Mouse (Mus musculus): Measurements from ENCODE around the gene Olfr487. TPM values are rescaled to one million over a fixed set of nuclear protein-coding genes. Genes with fewer than 3 reads are reported as not detected.
"Not testable (repeated sequence)": the region's sequence is repeated elsewhere in the genome, so short reads cannot be mapped to it uniquely, and the experiment has no call there.

Gene Olfr487
- total RNA-seq (2021) = not detected
- long read RNA-seq, experiment 1 = 0 reads
- long read RNA-seq, experiment 2 = 0 reads

DNA sequence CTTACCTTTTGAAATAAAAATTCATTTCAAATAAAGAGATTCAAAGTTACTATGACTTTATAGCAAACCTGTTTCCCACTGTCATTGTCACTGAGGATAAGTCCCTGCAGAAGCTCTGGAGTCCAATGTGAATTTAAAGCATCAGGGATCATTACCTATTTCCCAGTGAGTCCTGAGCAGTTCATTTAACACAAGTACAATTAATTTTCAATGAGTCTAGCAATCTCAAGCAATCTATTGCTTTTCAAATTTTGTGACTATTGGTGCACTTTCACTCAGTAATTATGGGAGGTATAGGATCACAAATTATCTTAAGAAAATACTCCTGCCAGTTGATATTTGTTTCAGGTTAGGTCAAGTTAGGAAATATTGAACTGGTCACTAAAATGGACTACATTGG is at the start of gene Olfr487:
Gene Olfr487 (minus strand): TSS at position 101 of the 400 bp plus-strand sequence.
- DNase-seq = not testable (repeated sequence)

GRCm38 (mm10) chr7:108258247-108258646 is 43.8 kb upstream of the Olfr487 start, which contains the start of gene Olfr488:
Gene Olfr488, minus strand, starts transcription at chr7:108258347.
- no peak for DNase-seq

DNA sequence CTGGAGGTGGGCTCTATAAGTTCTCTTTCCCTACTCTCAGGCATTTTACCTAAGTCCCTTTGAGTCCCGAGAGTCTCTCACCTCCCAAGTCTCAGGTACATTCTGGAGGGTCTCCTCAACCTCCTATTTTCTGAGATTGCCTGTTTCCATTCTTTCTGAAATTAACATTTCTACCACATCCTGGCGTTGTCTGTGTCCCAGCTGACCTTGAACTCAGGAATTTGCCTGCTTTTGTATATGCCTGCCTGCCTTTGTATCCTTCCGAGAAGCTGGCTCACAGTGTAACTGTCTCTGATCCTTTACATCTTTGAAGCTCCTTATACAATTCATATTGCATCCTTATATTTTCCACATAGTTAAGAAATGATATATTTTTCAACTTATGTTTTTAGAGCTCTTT is 19.1 kb upstream of the Olfr487 start:
- no peak for DNase-seq

GRCm38 (mm10) chr7:108196938-108197337 is 17.5 kb downstream of the Olfr487 start:
- DNase-seq = no peak

GRCm38 (mm10) chr7:108196337-108196736 is 18.1 kb downstream of the Olfr487 start:
- DNase-seq = not testable (repeated sequence)

DNA sequence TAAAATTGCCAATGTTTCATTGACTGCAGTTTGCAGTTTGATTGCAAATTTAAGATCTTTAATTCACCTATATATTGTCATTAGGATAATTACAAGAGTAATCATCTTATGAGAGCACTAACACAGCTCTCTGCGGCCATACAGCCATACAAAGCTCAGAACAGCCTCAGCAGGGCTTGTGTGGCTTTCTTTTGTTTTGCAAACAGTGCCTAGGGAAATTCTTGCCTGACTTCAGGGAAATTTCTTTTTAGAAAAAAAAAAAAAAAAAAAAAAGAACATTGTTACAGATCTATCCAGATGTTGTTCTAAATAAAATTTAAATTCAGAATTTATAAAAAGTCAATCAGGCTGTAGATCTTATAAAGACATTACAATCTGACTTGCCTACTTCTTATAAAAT is 21.7 kb downstream of the Olfr487 start:
- DNase-seq = not testable (repeated sequence)

DNA sequence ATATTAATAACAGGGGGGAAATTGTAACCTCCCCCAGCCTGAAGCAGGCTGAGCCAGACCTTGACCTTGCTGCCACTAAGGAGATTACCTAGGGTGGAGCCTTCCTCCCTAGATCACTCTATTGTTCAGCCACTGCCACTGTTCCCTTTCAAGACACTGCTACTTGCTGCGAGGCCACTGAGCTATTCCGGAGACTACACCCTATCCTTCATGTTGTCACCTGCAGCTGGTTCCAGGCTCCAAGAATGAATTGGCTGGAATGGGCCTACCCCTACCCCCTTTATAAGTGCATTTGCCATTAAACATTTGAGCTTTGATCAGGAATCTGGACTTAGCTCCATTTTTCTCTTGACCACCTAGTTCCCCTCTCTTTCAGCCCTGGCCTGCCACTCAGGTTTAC is 23.2 kb downstream of the Olfr487 start:
- not testable (repeated sequence) for DNase-seq

DNA sequence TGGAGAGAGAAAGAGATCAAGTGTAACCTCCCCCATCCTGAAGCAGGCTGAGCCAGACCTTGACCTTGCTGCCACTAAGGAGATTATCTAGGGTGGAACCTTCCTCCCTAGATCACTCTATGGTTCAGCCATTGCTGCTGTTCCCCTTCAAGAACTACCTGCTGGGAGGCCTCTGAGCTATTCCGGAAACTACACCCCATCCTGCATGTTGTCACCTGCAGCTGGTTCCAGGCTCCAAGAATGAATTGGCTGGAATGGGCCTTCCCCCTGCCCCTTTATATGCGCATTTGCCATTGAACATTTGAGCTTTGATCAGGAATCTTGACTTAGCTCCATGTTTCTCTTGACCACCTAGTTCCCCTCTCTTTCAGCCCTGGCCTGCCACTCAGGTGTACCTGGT is 29.2 kb downstream of the Olfr487 start:
- DNase-seq = not testable (repeated sequence)

DNA sequence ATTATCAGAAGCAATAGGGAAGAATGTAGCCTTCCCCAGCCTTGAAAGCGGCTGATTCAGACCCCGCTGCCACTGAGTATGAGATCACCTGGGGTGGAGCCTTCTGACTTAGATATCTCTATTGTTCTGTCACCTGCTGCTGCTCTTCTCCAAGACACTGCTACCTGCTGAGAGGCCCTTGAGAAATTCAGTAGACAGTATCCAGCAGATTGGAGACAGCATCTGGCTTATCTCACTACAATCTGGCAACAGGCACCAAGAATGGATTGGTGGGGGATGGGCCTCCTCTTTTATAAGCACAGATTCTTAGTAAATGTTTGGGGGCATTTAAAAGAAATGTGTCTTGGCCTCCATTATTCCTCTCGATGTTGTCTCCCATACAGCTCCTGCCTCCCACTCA is 30.0 kb downstream of the Olfr487 start:
- not testable (repeated sequence) for DNase-seq

DNA sequence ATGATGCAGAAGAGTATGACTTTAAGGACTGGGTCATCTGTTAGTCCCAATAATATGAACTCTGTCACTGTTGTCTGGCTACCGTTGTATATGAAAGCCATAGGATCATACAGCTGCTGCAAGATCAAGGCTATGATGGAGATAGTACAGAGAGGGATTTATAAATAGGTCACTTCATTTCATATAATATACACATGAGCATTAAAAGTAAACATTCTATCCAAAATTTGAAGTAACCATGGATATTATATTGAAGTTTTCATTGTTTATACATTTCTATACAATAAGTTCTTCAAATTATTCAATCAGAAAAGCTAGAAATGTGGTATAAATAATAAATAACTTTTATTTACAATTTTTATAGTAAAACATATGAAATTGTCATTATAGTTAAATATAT is 41.8 kb downstream of the Olfr487 start, which contains the start of gene Olfr486:
Gene Olfr486 (minus strand): TSS at position 101 of the 400 bp plus-strand sequence.
- DNase-seq = not testable (repeated sequence)

- DNase-seq = no peak
Observed at GRCm38 (mm10) chr7:108159771-108160170, 54.7 kb downstream of the Olfr487 start, which contains the start of gene Olfr485. Gene Olfr485, minus strand, starts transcription at chr7:108159871.

Other genes starting within 250 kb of the Olfr487 start
- not detected for gene Olfr476, start 249.8 kb downstream of the Olfr487 start, total RNA-seq (2021)
- not detected for gene Olfr477, start 227.9 kb downstream of the Olfr487 start, total RNA-seq (2021)
- gene Olfr478, start 180.6 kb downstream of the Olfr487 start, total RNA-seq (2021) = not detected
- gene Olfr479, start 163.9 kb downstream of the Olfr487 start, total RNA-seq (2021) = not detected
- gene Olfr480, start 147.3 kb downstream of the Olfr487 start, total RNA-seq (2021) = not detected
- not detected for gene Olfr481, start 134.8 kb downstream of the Olfr487 start, total RNA-seq (2021)
- 1 to 10 TPM; 1.1 to 1.5 TPM for gene Olfr482, start 117.0 kb downstream of the Olfr487 start, total RNA-seq (2021)
- not detected for gene Olfr483, start 113.8 kb downstream of the Olfr487 start, total RNA-seq (2021)
- not detected for gene Olfr484, start 87.2 kb downstream of the Olfr487 start, total RNA-seq (2021)
- not detected for gene Olfr485, start 54.8 kb downstream of the Olfr487 start, total RNA-seq (2021)
- not detected for gene Olfr486, start 41.9 kb downstream of the Olfr487 start, total RNA-seq (2021)
- gene Olfr488, start 43.7 kb upstream of the Olfr487 start, total RNA-seq (2021) = not detected
- gene Olfr490, start 74.3 kb upstream of the Olfr487 start, total RNA-seq (2021) = not detected
- gene Olfr491, start 98.8 kb upstream of the Olfr487 start, total RNA-seq (2021) = not detected
- gene Olfr492, start 109.0 kb upstream of the Olfr487 start, total RNA-seq (2021) = not detected
- gene Olfr493, start 132.3 kb upstream of the Olfr487 start, total RNA-seq (2021) = not detected
- gene Olfr494, start 150.7 kb upstream of the Olfr487 start, total RNA-seq (2021) = not detected
- gene Olfr495, start 178.5 kb upstream of the Olfr487 start, total RNA-seq (2021) = not detected
- not detected for gene Olfr497, start 205.8 kb upstream of the Olfr487 start, total RNA-seq (2021)